Mouse (Mus musculus): ENCODE results near the gene Tmem53. TPM values are rescaled to one million over a fixed set of nuclear protein-coding genes. Genes with fewer than 3 reads are reported as not detected.

Gene Tmem53
- polyA plus RNA-seq, 1 experiment from 2014 or later, result 11.6 TPM

- no peak overlapping the region for H3K4me2 ChIP-seq (ENCODE audit: low read depth, severe bottlenecking)
- 54% methylated on average over 7 of the region's 7 CpGs for WGBS
- H3K4me1 ChIP-seq (ENCODE audit: control insufficient read depth, insufficient read depth, low read length), result peaks cover 20% of the 10 kb centered on the region; the same call in 1 of the 2 replicates
- H3K27ac ChIP-seq (replicated peaks; ENCODE audit: low read depth, low read length), result no peak overlapping the region
- H3K9me3 ChIP-seq (ENCODE audit: control insufficient read depth, low read length), result no peaks in the 10 kb centered on the region
- ATAC-seq (ENCODE audit: insufficient number of reproducible peaks, low FRiP score, low TSS enrichment, low read depth) (no peak), DNase-seq (ENCODE audit: low spot score) (no peak)
- H3K9ac ChIP-seq (ENCODE audit: low read length), result no peak overlapping the region
- H3K4me3 ChIP-seq (ENCODE audit: low read depth, low read length), result no peak overlapping the region
- H3K36me3 ChIP-seq (ENCODE audit: control insufficient read depth, insufficient read depth, low read length), result no peaks in the 10 kb centered on the region
- peaks cover 37% of the 10 kb centered on the region for H3K27me3 ChIP-seq (ENCODE audit: control insufficient read depth, insufficient read depth, low read length)
Observed at GRCm38 (mm10) chr4:117305461-117305860, 53.7 kb downstream of the Tmem53 start.

- Histone ChIP-seq H3K27ac (replicated peaks; ENCODE audit: low read depth, low read length) (no peak overlapping the region), H3K9ac (ENCODE audit: low read length) (no peak overlapping the region), H3K4me3 (ENCODE audit: low read depth, low read length) (no peak overlapping the region), H3K36me3 (ENCODE audit: control insufficient read depth, insufficient read depth, low read length) (no peaks in the 10 kb centered on the region), H3K4me1 (ENCODE audit: control insufficient read depth, insufficient read depth, low read length) (peaks cover 32% of the 10 kb centered on the region), H3K4me2 (ENCODE audit: low read depth, severe bottlenecking) (no peak overlapping the region), H3K9me3 (ENCODE audit: control insufficient read depth, low read length) (no peaks in the 10 kb centered on the region), H3K27me3 (ENCODE audit: control insufficient read depth, insufficient read depth, low read length) (peaks cover 41% of the 10 kb centered on the region)
- ATAC-seq (ENCODE audit: insufficient number of reproducible peaks, low FRiP score, low TSS enrichment, low read depth), result no peak
- 48% methylated on average over 6 of the region's 6 CpGs for WGBS
- no peak for DNase-seq (ENCODE audit: low spot score)
Observed at GRCm38 (mm10) chr4:117307270-117307669, 55.5 kb downstream of the Tmem53 start.

- Histone ChIP-seq H3K4me1 (ENCODE audit: control insufficient read depth, insufficient read depth, low read length) (peaks cover 31% of the 10 kb centered on the region), H3K4me3 (ENCODE audit: low read depth, low read length) (no peak overlapping the region), H3K36me3 (ENCODE audit: control insufficient read depth, insufficient read depth, low read length) (no peaks in the 10 kb centered on the region), H3K27ac (replicated peaks; ENCODE audit: low read depth, low read length) (no peak overlapping the region), H3K4me2 (ENCODE audit: low read depth, severe bottlenecking) (no peak overlapping the region), H3K27me3 (ENCODE audit: control insufficient read depth, insufficient read depth, low read length) (peaks cover 24% of the 10 kb centered on the region), H3K9me3 (ENCODE audit: control insufficient read depth, low read length) (no peaks in the 10 kb centered on the region), H3K9ac (ENCODE audit: low read length) (no peak overlapping the region)
- WGBS, result 91% methylated on average over 1 of the region's 1 CpGs
- DNase-seq (ENCODE audit: low spot score), result no peak
- no peak for ATAC-seq (ENCODE audit: insufficient number of reproducible peaks, low FRiP score, low TSS enrichment, low read depth)
Observed at GRCm38 (mm10) chr4:117309427-117309826, 57.7 kb downstream of the Tmem53 start.

GRCm38 (mm10) chr4:117311891-117312290, 60.1 kb downstream of the Tmem53 start:
- H3K27me3 ChIP-seq (ENCODE audit: control insufficient read depth, insufficient read depth, low read length), result peaks cover 11% of the 10 kb centered on the region
- peak overlapping the region; percentile 26; the same call in 1 of the 2 replicates for H3K4me2 ChIP-seq (ENCODE audit: low read depth, severe bottlenecking)
- no peak overlapping the region for H3K4me3 ChIP-seq (ENCODE audit: low read depth, low read length)
- no peak overlapping the region for H3K27ac ChIP-seq (replicated peaks; ENCODE audit: low read depth, low read length)
- DNase-seq (ENCODE audit: low spot score) (no peak), ATAC-seq (ENCODE audit: insufficient number of reproducible peaks, low FRiP score, low TSS enrichment, low read depth) (no peak)
- peaks cover 47% of the 10 kb centered on the region for H3K4me1 ChIP-seq (ENCODE audit: control insufficient read depth, insufficient read depth, low read length)
- WGBS, result 17% methylated on average over 5 of the region's 5 CpGs
- H3K9me3 ChIP-seq (ENCODE audit: control insufficient read depth, low read length), result no peaks in the 10 kb centered on the region
- no peaks in the 10 kb centered on the region for H3K36me3 ChIP-seq (ENCODE audit: control insufficient read depth, insufficient read depth, low read length)
- no peak overlapping the region for H3K9ac ChIP-seq (ENCODE audit: low read length)

GRCm38 (mm10) chr4:117312416-117313084, 60.8 kb downstream of the Tmem53 start:
- H3K4me3 ChIP-seq (ENCODE audit: low read depth, low read length), result no peak overlapping the region
- ATAC-seq (ENCODE audit: insufficient number of reproducible peaks, low FRiP score, low TSS enrichment, low read depth), result no peak; the same call in 1 of the 2 replicates

GRCm38 (mm10) chr4:117313085-117313424, 61.3 kb downstream of the Tmem53 start:
- Histone ChIP-seq H3K9ac (ENCODE audit: low read length) (no peak overlapping the region), H3K36me3 (ENCODE audit: control insufficient read depth, insufficient read depth, low read length) (no peaks in the 10 kb centered on the region), H3K27me3 (ENCODE audit: control insufficient read depth, insufficient read depth, low read length) (peaks cover 14% of the 10 kb centered on the region), H3K4me2 (ENCODE audit: low read depth, severe bottlenecking) (no peak overlapping the region), H3K27ac (replicated peaks; ENCODE audit: low read depth, low read length) (no peak overlapping the region), H3K4me1 (ENCODE audit: control insufficient read depth, insufficient read depth, low read length) (peaks cover 53% of the 10 kb centered on the region), H3K9me3 (ENCODE audit: control insufficient read depth, low read length) (no peaks in the 10 kb centered on the region), H3K4me3 (ENCODE audit: low read depth, low read length) (no peak overlapping the region)
- peak; percentile 69 for DNase-seq (ENCODE audit: low spot score)
- no peak; the same call in 1 of the 2 replicates for ATAC-seq (ENCODE audit: insufficient number of reproducible peaks, low FRiP score, low TSS enrichment, low read depth)
- 0% methylated on average over 4 of the region's 4 CpGs for WGBS

More at GRCm38 (mm10) chr4:117312416-117313084, 60.8 kb downstream of the Tmem53 start:
- DNase-seq (ENCODE audit: low spot score), result no peak
- under 1% methylated on average over 26 of the region's 26 CpGs for WGBS
- H3K9ac ChIP-seq (ENCODE audit: low read length), result no peak overlapping the region
- no peaks in the 10 kb centered on the region for H3K9me3 ChIP-seq (ENCODE audit: control insufficient read depth, low read length)
- peaks cover 49% of the 10 kb centered on the region for H3K4me1 ChIP-seq (ENCODE audit: control insufficient read depth, insufficient read depth, low read length)
- peaks cover 11% of the 10 kb centered on the region for H3K27me3 ChIP-seq (ENCODE audit: control insufficient read depth, insufficient read depth, low read length)
- peak overlapping the region; percentile 26 for H3K4me2 ChIP-seq (ENCODE audit: low read depth, severe bottlenecking)
- H3K27ac ChIP-seq (replicated peaks; ENCODE audit: low read depth, low read length), result no peak overlapping the region
- no peaks in the 10 kb centered on the region for H3K36me3 ChIP-seq (ENCODE audit: control insufficient read depth, insufficient read depth, low read length)

- no peaks in the 10 kb centered on the region for H3K9me3 ChIP-seq (ENCODE audit: control insufficient read depth, low read length)
- peaks cover 19% of the 10 kb centered on the region for H3K27me3 ChIP-seq (ENCODE audit: control insufficient read depth, insufficient read depth, low read length)
- no peak overlapping the region for H3K4me2 ChIP-seq (ENCODE audit: low read depth, severe bottlenecking)
- H3K36me3 ChIP-seq (ENCODE audit: control insufficient read depth, insufficient read depth, low read length), result no peaks in the 10 kb centered on the region
- no peak overlapping the region for H3K27ac ChIP-seq (replicated peaks; ENCODE audit: low read depth, low read length)
- H3K9ac ChIP-seq (ENCODE audit: low read length), result no peak overlapping the region
- no peak for ATAC-seq (ENCODE audit: insufficient number of reproducible peaks, low FRiP score, low TSS enrichment, low read depth)
- H3K4me3 ChIP-seq (ENCODE audit: low read depth, low read length), result no peak overlapping the region
- peaks cover 56% of the 10 kb centered on the region for H3K4me1 ChIP-seq (ENCODE audit: control insufficient read depth, insufficient read depth, low read length)
- 42% methylated on average over 16 of the region's 16 CpGs for WGBS
- no peak for DNase-seq (ENCODE audit: low spot score)
Observed at GRCm38 (mm10) chr4:117314849-117315500, 63.2 kb downstream of the Tmem53 start.

GRCm38 (mm10) chr4:117316800-117317199, 65.0 kb downstream of the Tmem53 start:
- Histone ChIP-seq H3K27me3 (ENCODE audit: control insufficient read depth, insufficient read depth, low read length) (peaks cover 21% of the 10 kb centered on the region), H3K9ac (ENCODE audit: low read length) (no peak overlapping the region), H3K4me2 (ENCODE audit: low read depth, severe bottlenecking) (peak overlapping the region; percentile 10; the same call in 1 of the 2 replicates), H3K27ac (replicated peaks; ENCODE audit: low read depth, low read length) (peak overlapping the region; percentile 56), H3K4me3 (ENCODE audit: low read depth, low read length) (no peak overlapping the region), H3K4me1 (ENCODE audit: control insufficient read depth, insufficient read depth, low read length) (peaks cover 51% of the 10 kb centered on the region), H3K36me3 (ENCODE audit: control insufficient read depth, insufficient read depth, low read length) (no peaks in the 10 kb centered on the region), H3K9me3 (ENCODE audit: control insufficient read depth, low read length) (no peaks in the 10 kb centered on the region)
- ATAC-seq (ENCODE audit: insufficient number of reproducible peaks, low FRiP score, low TSS enrichment, low read depth) (peak; percentile 23), DNase-seq (ENCODE audit: low spot score) (peak; percentile 65)
- WGBS, result 10% methylated on average over 6 of the region's 6 CpGs

Measured in limb, embryonic 11.5 days (tissue).